Mouse (Mus musculus) G1E (cell line): ENCODE measurements around the gene Rasal2. TPM values are rescaled to one million over a fixed set of nuclear protein-coding genes. Genes with fewer than 3 reads are reported as not detected.

Experiments used
- ATAC-seq: 2 replicates; pipeline ENCODE4 v1.8.0; 2016; ENCODE audit warnings: mild to moderate bottlenecking; ENCODE audit not compliant: insufficient number of reproducible peaks, poor library complexity, low FRiP score, severe bottlenecking; ENCODE audit errors: extremely low read depth
- DNase-seq: peaks from one replicate; pipeline ENCODE4 v3.0.0; 2012; ENCODE audit warnings: low spot score
- H3K27me3 ChIP-seq: 2 replicates; pipeline ENCODE4 v1.6.1; 2012; ENCODE audit warnings: mild to moderate bottlenecking, low read length, inconsistent platforms; ENCODE audit not compliant: insufficient read depth
- H3K36me3 ChIP-seq: replicated peaks from 2 replicates; pipeline ENCODE3; 2012; ENCODE audit warnings: mild to moderate bottlenecking, inconsistent platforms
- H3K4me1 ChIP-seq: 2 replicates; pipeline ENCODE4 v1.6.1; 2012; ENCODE audit warnings: low read depth, low read length, inconsistent platforms, mixed read lengths; ENCODE audit not compliant: insufficient read depth
- H3K4me3 ChIP-seq: 2 replicates; pipeline ENCODE4 v1.5.1; 2012; ENCODE audit warnings: low read depth, mild to moderate bottlenecking, inconsistent platforms, low read length, moderate library complexity, mixed read lengths
- H3K9me3 ChIP-seq: replicated peaks from 2 replicates; pipeline ENCODE4 v1.6.1; 2012; ENCODE audit warnings: inconsistent platforms
- CTCF ChIP-seq: IDR thresholded peaks from 2 replicates; pipeline ENCODE4 v1.5.1; 2012; ENCODE audit warnings: low read depth, low read length, inconsistent platforms, mixed read lengths
- GATA1 ChIP-seq: IDR thresholded peaks from 2 replicates; pipeline ENCODE4 v1.6.1; 2012; ENCODE audit warnings: borderline replicate concordance, low read length, inconsistent platforms, mixed read lengths
- GATA2 ChIP-seq: IDR thresholded peaks from 2 replicates; pipeline ENCODE4 v1.6.1; 2012; ENCODE audit warnings: low read depth, low read length, inconsistent platforms, borderline replicate concordance
- POLR2AphosphoS5 ChIP-seq: IDR thresholded peaks from 2 replicates; pipeline ENCODE4 v1.6.1; 2012; ENCODE audit warnings: low read depth, low read length, inconsistent platforms; ENCODE audit not compliant: insufficient replicate concordance
- TAL1 ChIP-seq: conservative IDR thresholded peaks from 2 replicates; pipeline ENCODE4 v1.6.1; 2012; ENCODE audit warnings: low read depth, low read length, inconsistent platforms, mixed read lengths
- polyA plus RNA-seq: library from polyadenylated mRNA; stranded (reverse); fragments of >175 nt; gene quantifications from 2 replicates; pipeline ENCODE4 v1.2.3, GENCODE M21; 2012
- total RNA-seq, 2 experiments: library from RNA; stranded (forward) in 1 of 2; stranded (reverse) in 1 of 2; fragments of 200-1000 nt in 1 of 2; fragments of >200 nt in 1 of 2; fragmentation: Nextera tagmentation in 1 of 2; gene quantifications; 2 replicates each; pipeline ENCODE4 v1.2.3; 2014 to 2017

The Rasal2 gene
- total and polyA plus RNA-seq, 3 experiments, result 0.78 to 8.0 (median 2.7) TPM

- Histone ChIP-seq H3K4me3 (no peak overlapping the region), H3K4me1 (no peaks in the 10 kb centered on the region), H3K27me3 (peaks cover 31% of the 10 kb centered on the region), H3K36me3 (no peaks in the 10 kb centered on the region), H3K9me3 (no peaks in the 10 kb centered on the region)
- TF ChIP-seq GATA1 (no peak), CTCF (no peak), GATA2 (no peak), TAL1 (no peak), POLR2AphosphoS5 (no peak)
- DNase-seq (no peak), ATAC-seq (no peak)
Measured at GRCm38 (mm10) chr1:157095534-157095933, 316.9 kb downstream of the Rasal2 start.

- Histone ChIP-seq H3K9me3 (no peaks in the 10 kb centered on the region), H3K36me3 (no peaks in the 10 kb centered on the region), H3K4me1 (no peaks in the 10 kb centered on the region), H3K27me3 (peaks cover 13% of the 10 kb centered on the region), H3K4me3 (no peak overlapping the region)
- ATAC-seq, result no peak
- no peak for DNase-seq
- no peak for TF ChIP-seq GATA1
- TF ChIP-seq POLR2AphosphoS5, result no peak
- no peak for TF ChIP-seq CTCF
- no peak for TF ChIP-seq GATA2
- TF ChIP-seq TAL1, result no peak
Measured at GRCm38 (mm10) chr1:157092622-157093021, 319.8 kb downstream of the Rasal2 start.

GRCm38 (mm10) chr1:157092140-157092539 lies 320.3 kb downstream of the Rasal2 start:
- peaks cover 16% of the 10 kb centered on the region for H3K27me3 ChIP-seq
- ATAC-seq, result no peak
- no peaks in the 10 kb centered on the region for H3K36me3 ChIP-seq
- H3K9me3 ChIP-seq, result no peaks in the 10 kb centered on the region
- no peaks in the 10 kb centered on the region for H3K4me1 ChIP-seq
- TF ChIP-seq GATA2, result no peak
- no peak for TF ChIP-seq POLR2AphosphoS5
- TF ChIP-seq TAL1, result no peak
- no peak for TF ChIP-seq CTCF
- TF ChIP-seq GATA1, result no peak
- no peak for DNase-seq
- H3K4me3 ChIP-seq, result no peak overlapping the region

GRCm38 (mm10) chr1:157090835-157091234 lies 321.6 kb downstream of the Rasal2 start:
- Histone ChIP-seq H3K36me3 (no peaks in the 10 kb centered on the region), H3K9me3 (no peaks in the 10 kb centered on the region), H3K4me3 (no peak overlapping the region), H3K4me1 (no peaks in the 10 kb centered on the region), H3K27me3 (peaks cover 20% of the 10 kb centered on the region)
- ATAC-seq (no peak), DNase-seq (no peak)
- TF ChIP-seq CTCF, result no peak

GRCm38 (mm10) chr1:157086097-157086994 lies 326.0 kb downstream of the Rasal2 start:
- ATAC-seq (no peak), DNase-seq (no peak)
- TF ChIP-seq CTCF (no peak), GATA2 (no peak), TAL1 (no peak), GATA1 (no peak), POLR2AphosphoS5 (no peak)
- Histone ChIP-seq H3K4me3 (no peak overlapping the region), H3K27me3 (peaks cover 18% of the 10 kb centered on the region), H3K9me3 (no peaks in the 10 kb centered on the region), H3K4me1 (peaks cover 4% of the 10 kb centered on the region), H3K36me3 (no peaks in the 10 kb centered on the region)

Other genes with a start within 250 kb of the Rasal2 start
- not detected in 2 replicates for gene Cryzl2, start 46.0 kb upstream of the Rasal2 start, total RNA-seq (2014; fragmentation: Nextera tagmentation)
- gene Cryzl2, start 46.0 kb upstream of the Rasal2 start, total RNA-seq (2017), result 0.44 TPM in 1 of 2 replicates, not detected in the other
- not detected in 2 replicates for gene Cryzl2, start 46.0 kb upstream of the Rasal2 start, polyA plus RNA-seq
- 2.8 TPM in 1 of 2 replicates, not detected in the other for gene Sec16b, start 94.1 kb upstream of the Rasal2 start, total RNA-seq (2014; fragmentation: Nextera tagmentation)
- 0.11 TPM in 1 of 2 replicates, not detected in the other for gene Sec16b, start 94.1 kb upstream of the Rasal2 start, total RNA-seq (2017)
- gene Sec16b, start 94.1 kb upstream of the Rasal2 start, polyA plus RNA-seq, result 0.02 TPM in 1 of 2 replicates, not detected in the other